Mouse (Mus musculus) forebrain, embryonic 15.5 days (tissue): ENCODE results near the gene Gdap1l1. TPM values are rescaled to one million over a fixed set of nuclear protein-coding genes. Genes with fewer than 3 reads are reported as not detected.
"Not testable (repeated sequence)": the region's sequence is repeated elsewhere in the genome, so short reads cannot be mapped to it uniquely, and the experiment has no call there.

Experiments used
- ATAC-seq: fragments of 200-750 bp; cut with Nextera tagmentation; replicated peaks from 2 replicates; pipeline ENCODE4 v1.8.0; 2017; ENCODE audit warnings: mild to moderate bottlenecking, moderate TSS enrichment, moderate library complexity
- H3K27ac ChIP-seq: fragments of 300-500 bp; sonication (generic); replicated peaks from 2 replicates; pipeline ENCODE4 v1.5.1; 2015; ENCODE audit warnings: mild to moderate bottlenecking, inconsistent platforms
- H3K27me3 ChIP-seq: fragments of 300-500 bp; sonication (generic); 2 replicates; pipeline ENCODE4 v1.6.1; 2015; ENCODE audit warnings: inconsistent platforms
- H3K36me3 ChIP-seq: fragments of 300-500 bp; sonication (generic); 2 replicates; pipeline ENCODE4 v1.6.1; 2015; ENCODE audit warnings: mild to moderate bottlenecking, inconsistent platforms
- H3K4me1 ChIP-seq: fragments of 300-500 bp; sonication (generic); 2 replicates; pipeline ENCODE4 v1.6.1; 2015; ENCODE audit warnings: inconsistent platforms
- H3K4me2 ChIP-seq: fragments of 300-500 bp; sonication (generic); replicated peaks from 2 replicates; pipeline ENCODE4 v1.6.1; 2015; ENCODE audit warnings: mild to moderate bottlenecking, inconsistent platforms
- H3K4me3 ChIP-seq: fragments of 300-500 bp; sonication (generic); 2 replicates; pipeline ENCODE4 v1.5.1; 2015; ENCODE audit warnings: mild to moderate bottlenecking, inconsistent platforms
- H3K9ac ChIP-seq: fragments of 300-500 bp; sonication (generic); replicated peaks from 2 replicates; pipeline ENCODE4 v1.6.1; 2015; ENCODE audit warnings: mild to moderate bottlenecking, inconsistent platforms
- H3K9me3 ChIP-seq: fragments of 300-500 bp; sonication (generic); 2 replicates; pipeline ENCODE4 v1.6.1; 2016; ENCODE audit warnings: inconsistent platforms
- WGBS: fragments of 180-500 bp; shearing (Covaris S2); methylation state at CpG from one replicate; pipeline ENCODE4 v1.1.7; 2015; ENCODE audit warnings: mixed read lengths; 5-methylcytosine and 5-hydroxymethylcytosine counted together
- polyA plus RNA-seq: library from polyadenylated mRNA; unstranded; fragments of >200 nt; fragmentation: Nextera tagmentation; extraction: Ambion mirVana; gene quantifications from 2 replicates; pipeline ENCODE4 v1.2.1, GENCODE M21; 2015

Gdap1l1 gene
- polyA plus RNA-seq, 1 experiment from 2014 or later: 112 TPM

DNA sequence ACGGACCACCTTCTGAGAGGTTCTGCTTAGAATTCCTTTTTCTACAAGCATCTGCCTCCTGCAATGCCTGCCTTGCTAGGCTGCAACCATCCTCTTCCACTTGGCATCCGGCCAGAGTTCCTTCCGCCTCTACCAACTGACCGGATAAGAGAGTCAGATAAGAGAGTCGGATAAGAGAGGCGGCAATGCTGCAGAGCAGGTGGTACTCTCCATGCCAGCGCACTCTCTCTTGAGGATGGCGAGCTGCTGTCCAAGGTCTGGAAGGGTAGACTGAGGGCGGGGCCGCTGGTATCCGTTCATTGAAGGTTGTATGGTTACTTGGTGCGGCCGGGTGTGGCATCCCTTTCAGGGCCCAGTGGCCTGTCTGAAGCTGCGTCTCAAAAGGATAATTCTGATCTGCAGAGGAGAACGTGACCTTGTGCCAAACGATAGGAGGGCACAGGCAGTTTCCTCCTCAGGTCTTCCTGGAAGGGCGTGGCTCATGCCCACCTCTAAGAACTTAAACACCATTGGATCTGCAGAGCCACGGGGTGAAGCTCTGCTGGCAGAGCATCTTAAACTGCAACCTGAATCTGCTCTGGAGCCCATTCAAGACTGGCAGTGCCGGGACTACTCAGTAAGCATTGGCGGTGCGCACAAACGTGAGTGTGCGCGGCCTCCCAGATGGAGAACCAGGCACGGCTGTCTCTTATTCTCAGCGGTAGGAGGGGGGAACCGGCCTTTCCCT, 20.4 kb downstream of the Gdap1l1 start:
- Histone ChIP-seq H3K4me3 (0 out of 2 replicates have a peak overlapping the region, but pooled peaks have one; percentile 12), H3K4me2 (peak overlapping the region; percentile 32), H3K9ac (no peak overlapping the region), H3K4me1 (0 out of 2 replicates have a peak, but pooled peaks cover 11% of the 10 kb centered on the region), H3K36me3 (peaks cover 15% of the 10 kb centered on the region), H3K27ac (no peak overlapping the region), H3K9me3 (no peaks in the 10 kb centered on the region), H3K27me3 (no peaks in the 10 kb centered on the region)
- peak; percentile 38; the same call in 1 of the 2 replicates for ATAC-seq
- WGBS: 57% methylated on average over 27 of the region's 27 CpGs

DNA sequence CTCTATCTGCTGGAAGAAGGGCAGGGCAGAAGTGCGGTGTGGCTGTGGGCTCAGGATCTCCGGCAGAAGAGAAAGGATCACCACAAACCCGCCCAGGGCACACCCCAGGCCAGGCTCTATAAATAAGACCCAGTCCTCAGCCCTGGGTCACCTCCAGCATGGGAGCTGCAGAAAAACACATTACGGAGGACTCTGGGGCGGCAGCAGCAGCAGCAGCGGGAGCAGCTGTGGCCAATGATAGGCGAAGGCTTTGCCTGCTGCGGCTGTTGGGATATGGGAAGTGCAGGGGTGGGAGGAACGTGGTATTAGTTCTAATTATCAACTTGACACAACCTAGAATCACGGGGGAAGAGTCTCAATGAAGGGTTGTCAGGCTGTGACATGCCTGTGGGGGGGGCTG, 21.1 kb downstream of the Gdap1l1 start:
- Histone ChIP-seq H3K27me3 (no peaks in the 10 kb centered on the region), H3K9me3 (no peaks in the 10 kb centered on the region), H3K4me1 (0 out of 2 replicates have a peak, but pooled peaks cover 11% of the 10 kb centered on the region), H3K27ac (no peak overlapping the region), H3K4me2 (peak overlapping the region; percentile 32), H3K9ac (no peak overlapping the region), H3K36me3 (peaks cover 8% of the 10 kb centered on the region), H3K4me3 (peak overlapping the region; percentile 12; the same call in 1 of the 2 replicates)
- ATAC-seq: peak; percentile 63
- 30% methylated on average over 10 of the region's 10 CpGs for WGBS

DNA sequence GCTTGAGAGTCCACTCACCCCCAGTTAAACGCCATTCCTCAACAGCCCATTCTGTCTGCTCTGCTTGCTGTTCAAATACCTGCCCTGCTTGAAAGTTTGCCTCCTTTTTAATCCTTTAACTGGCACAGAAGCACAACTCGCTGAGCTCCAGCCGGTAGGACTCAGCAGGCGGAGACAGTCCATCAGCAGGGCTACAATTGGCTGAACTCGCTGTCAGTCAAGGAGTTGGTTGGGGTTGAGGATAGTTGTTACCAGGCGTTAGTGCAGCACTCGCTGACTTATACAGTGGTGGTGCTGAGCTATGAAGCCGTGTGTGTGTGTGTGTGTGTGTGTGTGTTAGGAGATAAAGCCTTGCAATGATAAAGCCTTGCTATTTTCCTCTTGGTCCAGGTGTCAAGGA, 22.3 kb downstream of the Gdap1l1 start:
- H3K9me3 ChIP-seq: no peaks in the 10 kb centered on the region
- no peaks in the 10 kb centered on the region for H3K27me3 ChIP-seq
- no peak for ATAC-seq
- H3K9ac ChIP-seq: no peak overlapping the region
- H3K4me3 ChIP-seq: no peak overlapping the region
- 0 out of 2 replicates have a peak, but pooled peaks cover under 1% of the 10 kb centered on the region for H3K36me3 ChIP-seq
- 89% methylated on average over 8 of the region's 8 CpGs for whole genome bisulfite sequencing
- 0 out of 2 replicates have a peak, but pooled peaks cover 11% of the 10 kb centered on the region for H3K4me1 ChIP-seq
- H3K27ac ChIP-seq: no peak overlapping the region
- H3K4me2 ChIP-seq: no peak overlapping the region

DNA sequence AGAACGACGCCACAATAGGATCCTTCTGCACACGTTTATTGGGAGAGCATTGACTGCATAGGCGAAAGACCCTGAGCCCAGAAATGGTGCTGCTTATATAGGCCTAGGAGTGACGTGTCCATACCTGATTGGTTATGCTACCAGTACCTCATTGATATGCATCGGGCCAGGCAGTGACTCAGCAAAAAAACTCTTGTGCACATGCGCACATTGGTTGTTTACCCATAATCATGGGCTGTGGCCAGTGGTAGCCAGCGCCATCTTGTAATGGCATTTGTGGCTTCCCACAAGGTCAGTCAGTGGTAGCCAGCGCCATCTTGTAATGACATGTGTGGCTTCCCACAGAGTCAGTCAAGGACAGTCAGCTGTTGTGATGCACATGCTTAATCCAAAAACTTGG, 23.0 kb downstream of the Gdap1l1 start:
- H3K9me3 ChIP-seq, H3K4me3 ChIP-seq, ATAC-seq, H3K27me3 ChIP-seq, H3K9ac ChIP-seq, H3K36me3 ChIP-seq, H3K27ac ChIP-seq, H3K4me2 ChIP-seq: not testable (repeated sequence)
- 91% methylated on average over 9 of the region's 9 CpGs for WGBS
- H3K4me1 ChIP-seq: 0 out of 2 replicates have a peak, but pooled peaks cover 11% of the 10 kb centered on the region

DNA sequence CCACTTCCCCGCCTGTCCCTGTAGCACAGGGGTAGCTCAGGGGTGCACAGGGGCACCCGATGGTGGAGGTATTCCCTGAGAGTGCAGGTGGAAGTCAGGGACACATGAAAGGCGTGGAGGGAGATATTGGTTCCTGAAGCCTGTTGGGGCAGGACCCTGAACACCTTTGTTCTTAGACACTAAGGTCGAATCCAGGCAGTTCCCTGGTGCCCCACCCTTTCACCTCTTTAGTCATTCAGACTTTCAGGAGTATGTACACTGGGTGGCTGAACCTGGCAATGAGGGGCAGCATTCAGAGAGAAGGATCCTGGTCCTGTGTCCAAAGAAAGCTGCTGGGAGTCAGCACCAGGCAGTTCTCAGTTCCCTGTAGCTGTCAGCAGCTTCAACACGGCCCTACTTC, 24.1 kb downstream of the Gdap1l1 start:
- WGBS: 82% methylated on average over 5 of the region's 5 CpGs

DNA sequence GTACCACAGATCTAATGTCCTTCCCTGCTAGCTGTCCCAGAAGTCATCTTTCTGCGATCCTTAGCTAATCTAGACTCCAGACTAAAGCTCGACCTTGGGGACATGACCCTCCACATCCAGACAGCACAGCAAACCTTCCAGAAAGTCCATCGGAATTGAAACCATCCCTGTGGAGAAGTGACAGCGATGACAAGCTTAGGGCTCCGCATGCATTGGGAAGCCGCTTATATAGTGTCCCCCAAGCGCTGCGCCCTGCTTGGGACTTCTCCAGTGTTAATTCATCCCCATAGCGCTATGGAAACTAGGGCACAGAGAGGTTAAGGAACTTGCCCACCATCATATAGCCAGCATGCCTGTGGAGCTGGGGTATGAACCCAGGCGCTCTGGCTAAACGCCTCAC, 24.5 kb downstream of the Gdap1l1 start:
- Histone ChIP-seq H3K27ac (no peak overlapping the region), H3K36me3 (peaks cover 3% of the 10 kb centered on the region; the same call in 1 of the 2 replicates), H3K4me2 (no peak overlapping the region), H3K9ac (no peak overlapping the region), H3K4me3 (no peak overlapping the region), H3K4me1 (0 out of 2 replicates have a peak, but pooled peaks cover 11% of the 10 kb centered on the region), H3K27me3 (no peaks in the 10 kb centered on the region), H3K9me3 (no peaks in the 10 kb centered on the region)
- 78% methylated on average over 11 of the region's 11 CpGs for WGBS
- ATAC-seq: no peak

More for the DNA sequence above, 24.1 kb downstream of the Gdap1l1 start:
- Histone ChIP-seq H3K27me3 (no peaks in the 10 kb centered on the region), H3K9me3 (no peaks in the 10 kb centered on the region), H3K36me3 (no peaks in the 10 kb centered on the region), H3K4me1 (0 out of 2 replicates have a peak, but pooled peaks cover 11% of the 10 kb centered on the region), H3K4me2 (no peak overlapping the region), H3K27ac (no peak overlapping the region), H3K9ac (no peak overlapping the region), H3K4me3 (no peak overlapping the region)
- ATAC-seq: no peak

DNA sequence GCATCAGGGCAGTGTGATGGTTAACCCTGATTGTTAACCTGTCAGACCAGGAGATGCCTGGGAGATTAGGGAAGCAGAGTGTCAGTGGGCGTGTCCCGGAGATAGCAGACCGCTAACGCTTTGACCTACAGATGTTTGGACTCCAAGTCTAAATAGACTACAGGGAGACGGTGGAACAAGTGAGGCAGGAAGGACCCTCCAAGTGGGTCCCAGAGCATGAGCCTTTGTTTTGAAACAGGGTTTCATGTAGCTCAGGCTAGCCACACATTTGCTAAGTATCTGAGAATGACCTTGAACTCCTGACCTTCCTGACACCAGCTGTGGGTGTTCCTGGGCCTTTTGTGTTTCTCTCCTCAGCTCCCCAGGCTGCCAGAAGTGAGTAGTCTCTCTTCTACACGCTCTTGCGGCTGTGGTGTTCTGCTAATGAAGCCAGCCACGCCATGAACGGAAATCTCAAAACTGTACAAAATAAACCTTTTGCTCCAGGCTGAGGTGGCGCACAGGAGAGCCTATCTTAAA, 25.0 kb downstream of the Gdap1l1 start:
- no peaks in the 10 kb centered on the region for H3K27me3 ChIP-seq
- H3K4me1 ChIP-seq: 0 out of 2 replicates have a peak, but pooled peaks cover 11% of the 10 kb centered on the region
- WGBS: 70% methylated on average over 10 of the region's 10 CpGs
- no peak for ATAC-seq
- H3K36me3 ChIP-seq: peaks cover 8% of the 10 kb centered on the region; the same call in 1 of the 2 replicates
- no peaks in the 10 kb centered on the region for H3K9me3 ChIP-seq
- H3K4me2 ChIP-seq: no peak overlapping the region
- no peak overlapping the region for H3K9ac ChIP-seq
- H3K4me3 ChIP-seq: no peak overlapping the region
- no peak overlapping the region for H3K27ac ChIP-seq

DNA sequence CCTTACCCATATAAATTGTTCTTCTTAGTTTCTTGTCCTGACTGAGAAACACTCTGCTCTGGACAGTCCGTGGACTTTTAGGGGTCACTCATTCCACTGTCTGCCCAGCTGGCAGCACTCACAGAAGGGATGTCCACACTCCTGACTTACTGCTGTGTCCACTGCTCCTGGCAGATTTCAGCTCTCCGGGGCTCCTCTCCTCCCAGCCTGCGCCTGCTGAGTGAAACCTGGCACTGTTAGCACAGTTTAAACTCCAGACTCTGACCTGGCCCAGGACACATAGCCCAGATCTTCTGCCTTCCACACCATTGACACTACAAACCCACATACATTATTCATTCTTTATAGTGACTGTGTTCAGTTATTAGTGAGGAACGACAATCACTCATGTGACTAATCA, 25.7 kb downstream of the Gdap1l1 start:
- 0 out of 2 replicates have a peak, but pooled peaks cover 5% of the 10 kb centered on the region for H3K4me1 ChIP-seq

DNA sequence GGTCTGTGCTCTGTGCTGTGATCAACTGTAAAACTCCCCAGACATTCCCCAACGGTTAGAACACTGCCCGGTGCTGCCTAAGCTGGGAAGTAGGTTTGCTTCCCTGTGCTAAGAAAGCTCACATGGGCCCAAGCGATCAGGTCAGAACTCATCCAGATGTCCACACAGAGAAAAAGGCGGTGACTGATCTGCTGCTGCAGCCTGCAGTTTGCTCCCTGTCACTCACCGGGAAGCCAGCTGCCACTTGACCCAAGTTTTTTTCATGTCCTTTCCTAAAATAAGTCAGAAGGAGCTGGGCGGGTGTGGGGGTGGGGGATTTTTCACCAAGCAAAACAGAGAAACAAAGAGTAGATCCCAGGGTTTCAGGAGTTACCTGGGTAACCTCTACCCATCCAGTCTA, 26.3 kb downstream of the Gdap1l1 start:
- H3K9me3 ChIP-seq: no peaks in the 10 kb centered on the region
- H3K4me3 ChIP-seq: no peak overlapping the region
- H3K9ac ChIP-seq: no peak overlapping the region
- H3K36me3 ChIP-seq: peaks cover 20% of the 10 kb centered on the region
- H3K27me3 ChIP-seq: no peaks in the 10 kb centered on the region
- ATAC-seq: no peak
- H3K4me1 ChIP-seq: no peaks in the 10 kb centered on the region
- no peak overlapping the region for H3K27ac ChIP-seq
- H3K4me2 ChIP-seq: no peak overlapping the region
- 76% methylated on average over 6 of the region's 6 CpGs for WGBS

More for the DNA sequence above, 25.7 kb downstream of the Gdap1l1 start:
- ATAC-seq: no peak
- H3K9me3 ChIP-seq: no peaks in the 10 kb centered on the region
- H3K4me2 ChIP-seq: no peak overlapping the region
- no peak overlapping the region for H3K27ac ChIP-seq
- H3K9ac ChIP-seq: no peak overlapping the region
- peaks cover 15% of the 10 kb centered on the region for H3K36me3 ChIP-seq
- no peaks in the 10 kb centered on the region for H3K27me3 ChIP-seq
- WGBS: 84% methylated on average over 4 of the region's 4 CpGs
- H3K4me3 ChIP-seq: no peak overlapping the region

DNA sequence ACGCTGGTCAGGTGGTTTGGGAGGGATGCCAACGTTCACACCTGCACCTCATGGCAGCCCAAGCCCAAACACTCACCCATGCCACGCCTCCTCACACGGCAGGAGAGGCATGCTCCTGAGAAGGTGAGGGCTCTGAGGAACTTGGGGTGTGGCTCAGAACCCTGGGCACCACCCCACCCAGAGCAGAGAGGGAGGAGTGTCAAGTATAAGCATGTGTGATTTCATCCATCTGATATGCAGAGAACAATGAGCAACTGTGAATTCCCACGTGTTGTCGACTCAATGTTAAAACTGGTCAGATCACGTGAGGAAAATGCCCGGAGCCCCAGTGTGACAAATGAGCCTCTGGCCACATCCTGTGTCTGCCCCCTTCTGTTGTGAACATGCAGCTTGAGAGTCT, 28.5 kb downstream of the Gdap1l1 start:
- no peak overlapping the region for H3K9ac ChIP-seq
- H3K27ac ChIP-seq: no peak overlapping the region
- peaks cover 22% of the 10 kb centered on the region for H3K36me3 ChIP-seq
- 86% methylated on average over 8 of the region's 8 CpGs for WGBS
- ATAC-seq: no peak
- no peaks in the 10 kb centered on the region for H3K9me3 ChIP-seq
- no peaks in the 10 kb centered on the region for H3K27me3 ChIP-seq
- peaks cover 9% of the 10 kb centered on the region for H3K4me1 ChIP-seq
- H3K4me3 ChIP-seq: no peak overlapping the region
- no peak overlapping the region for H3K4me2 ChIP-seq

DNA sequence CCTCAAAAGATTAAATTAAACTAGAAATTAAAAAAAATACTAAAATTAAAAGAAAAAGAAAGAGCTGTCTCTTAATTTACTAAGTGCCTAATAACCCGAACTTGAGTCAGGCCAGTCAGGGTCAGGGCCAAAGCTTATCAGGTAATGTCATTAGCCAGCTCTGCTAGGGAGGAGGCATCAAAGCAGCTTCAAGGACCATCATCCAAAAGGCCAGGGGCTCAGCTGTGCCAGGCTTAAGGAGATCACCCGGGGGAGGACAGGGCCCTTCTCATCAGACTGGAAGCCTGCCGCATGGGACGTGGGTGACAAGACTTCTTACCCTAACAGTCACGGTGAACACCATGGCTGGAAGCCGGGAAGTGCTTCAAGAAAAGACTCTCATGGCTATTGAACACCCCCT, 29.3 kb downstream of the Gdap1l1 start:
- no peak for ATAC-seq
- Histone ChIP-seq H3K27ac (no peak overlapping the region), H3K36me3 (peaks cover 22% of the 10 kb centered on the region), H3K27me3 (no peaks in the 10 kb centered on the region), H3K4me2 (no peak overlapping the region), H3K4me3 (no peak overlapping the region), H3K9ac (no peak overlapping the region), H3K9me3 (no peaks in the 10 kb centered on the region), H3K4me1 (peaks cover 11% of the 10 kb centered on the region)
- WGBS: 92% methylated on average over 6 of the region's 6 CpGs

DNA sequence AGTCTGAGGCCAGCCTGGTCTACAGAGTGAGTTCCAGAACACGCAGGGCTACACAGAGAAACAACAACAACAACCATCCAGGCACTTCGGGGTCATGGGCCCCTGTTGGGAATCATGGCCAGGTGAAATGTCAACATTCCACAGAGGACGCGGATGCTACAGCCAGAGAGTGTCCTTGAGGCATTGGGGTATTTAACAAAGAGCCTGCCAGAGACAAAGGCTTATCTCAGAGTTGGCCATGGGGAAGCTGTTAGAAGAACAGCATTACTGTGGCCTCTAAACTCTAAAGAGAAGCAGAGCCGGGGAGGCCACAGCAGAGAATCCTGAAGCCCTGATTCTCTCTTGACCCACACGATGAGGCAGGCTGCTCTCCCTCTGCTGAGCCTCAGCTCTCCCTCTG, 30.6 kb downstream of the Gdap1l1 start:
- H3K9me3 ChIP-seq: no peaks in the 10 kb centered on the region
- no peak for ATAC-seq
- no peak overlapping the region for H3K4me2 ChIP-seq
- H3K9ac ChIP-seq: no peak overlapping the region
- H3K27me3 ChIP-seq: no peaks in the 10 kb centered on the region
- H3K4me3 ChIP-seq: no peak overlapping the region
- 90% methylated on average over 6 of the region's 6 CpGs for WGBS
- H3K4me1 ChIP-seq: peaks cover 11% of the 10 kb centered on the region
- no peak overlapping the region for H3K27ac ChIP-seq
- H3K36me3 ChIP-seq: peaks cover 22% of the 10 kb centered on the region
